Mouse (Mus musculus) liver, embryonic 15.5 days (tissue): ENCODE results near the gene Pla2g1b. TPM values are rescaled to one million over a fixed set of nuclear protein-coding genes. Genes with fewer than 3 reads are reported as not detected.
A peak's percentile ranks its signal among the peaks of the same experiment; 100 is the strongest.
"Not testable (repeated sequence)": the region's sequence is repeated elsewhere in the genome, so short reads cannot be mapped to it uniquely, and the experiment has no call there.

Source experiments
- ATAC-seq: fragments of 200-750 bp; cut with Nextera tagmentation; 2 replicates; pipeline ENCODE4 v1.8.0; 2017; ENCODE audit warnings: moderate number of reproducible peaks, mild to moderate bottlenecking, moderate library complexity; ENCODE audit not compliant: insufficient read depth
- H3K27ac ChIP-seq: fragments of 300-500 bp; sonication (generic); replicated peaks from 2 replicates; pipeline ENCODE4 v1.5.1; 2015; ENCODE audit warnings: mild to moderate bottlenecking, inconsistent platforms
- H3K27me3 ChIP-seq: fragments of 300-500 bp; sonication (generic); 2 replicates; pipeline ENCODE4 v1.6.1; 2015; ENCODE audit warnings: mild to moderate bottlenecking, inconsistent platforms
- H3K36me3 ChIP-seq: fragments of 300-500 bp; sonication (generic); replicated peaks from 2 replicates; pipeline ENCODE4 v1.6.1; 2015; ENCODE audit warnings: moderate library complexity, mild to moderate bottlenecking, inconsistent platforms
- H3K4me1 ChIP-seq: fragments of 300-500 bp; sonication (generic); replicated peaks from 2 replicates; pipeline ENCODE4 v1.6.1; 2015; ENCODE audit warnings: inconsistent platforms
- H3K4me2 ChIP-seq: fragments of 300-500 bp; sonication (generic); 2 replicates; pipeline ENCODE4 v1.6.1; 2015; ENCODE audit warnings: moderate library complexity, mild to moderate bottlenecking, inconsistent platforms
- H3K4me3 ChIP-seq: fragments of 300-500 bp; sonication (generic); replicated peaks from 2 replicates; pipeline ENCODE4 v1.5.1; 2015; ENCODE audit warnings: mild to moderate bottlenecking, inconsistent platforms
- H3K9ac ChIP-seq: fragments of 300-500 bp; sonication (generic); 2 replicates; pipeline ENCODE4 v1.6.1; 2015; ENCODE audit warnings: moderate library complexity, mild to moderate bottlenecking, inconsistent platforms
- H3K9me3 ChIP-seq: fragments of 300-500 bp; sonication (generic); replicated peaks from 2 replicates; pipeline ENCODE4 v1.6.1; 2016; ENCODE audit warnings: inconsistent platforms
- WGBS: fragments of 180-500 bp; shearing (Covaris S2); methylation state at CpG from one replicate; pipeline ENCODE4 v1.1.7; 2015; ENCODE audit warnings: mixed read lengths; ENCODE audit not compliant: insufficient replicate concordance; 5-methylcytosine and 5-hydroxymethylcytosine counted together
- polyA plus RNA-seq: library from polyadenylated mRNA; unstranded; fragments of >200 nt; fragmentation: Nextera tagmentation; extraction: Ambion mirVana; gene quantifications from 2 replicates; pipeline ENCODE4 v1.2.1, GENCODE M21; 2015

The Pla2g1b gene
- polyA plus RNA-seq, 1 experiment from 2014 or later = not detected

DNA sequence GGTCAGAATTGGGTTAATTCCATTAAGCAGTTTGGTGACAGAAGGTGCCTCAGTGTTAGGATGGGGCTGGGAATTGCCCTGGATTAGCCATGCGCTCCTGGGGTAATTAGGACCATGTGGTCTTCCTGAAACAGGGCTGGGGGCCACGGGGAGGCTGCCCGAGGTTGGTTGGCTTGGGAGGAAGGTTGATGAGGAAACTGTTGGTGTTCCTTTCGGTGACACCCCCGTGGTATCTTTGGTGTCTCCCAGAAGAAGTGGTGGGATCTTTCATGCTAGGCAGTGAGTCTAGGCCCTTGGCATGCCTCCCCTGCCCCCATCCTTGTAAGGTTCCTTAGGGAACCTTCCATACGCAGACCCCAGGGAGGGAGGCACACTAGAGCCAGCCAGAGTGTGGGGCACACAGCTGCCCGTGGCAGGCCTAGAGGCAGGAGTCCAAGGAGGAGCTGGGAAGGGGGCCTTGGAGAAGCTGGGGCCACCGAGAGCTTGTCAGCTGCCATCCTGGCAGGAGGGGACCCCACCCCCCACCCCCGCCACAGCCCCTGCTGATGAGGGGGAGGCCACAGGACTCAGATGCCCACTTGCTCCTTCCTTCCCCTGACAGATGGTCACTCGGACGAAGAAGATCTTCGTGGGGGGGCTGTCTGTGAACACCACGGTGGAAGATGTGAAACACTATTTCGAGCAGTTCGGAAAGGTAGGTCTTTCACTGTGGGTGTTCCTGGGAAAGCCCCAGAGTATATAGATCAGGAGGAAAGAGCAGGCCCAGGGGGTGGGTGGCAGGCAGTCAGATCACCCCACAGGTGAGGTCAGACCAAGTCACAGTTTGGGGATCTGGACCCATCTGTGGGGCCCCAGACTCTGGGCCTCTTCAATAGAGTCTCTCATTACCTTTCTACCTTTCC lies 31.0 kb upstream of the Pla2g1b start:
- no peak overlapping the region for H3K9ac ChIP-seq
- no peak overlapping the region for H3K4me2 ChIP-seq
- no peak overlapping the region for H3K4me3 ChIP-seq
- peaks cover 95% of the 10 kb centered on the region for H3K27me3 ChIP-seq
- ATAC-seq = no peak
- 0 out of 2 replicates have a peak, but pooled peaks cover 2% of the 10 kb centered on the region for H3K4me1 ChIP-seq
- H3K27ac ChIP-seq = no peak overlapping the region
- WGBS = 50% methylated on average over 15 of the region's 15 CpGs
- no peaks in the 10 kb centered on the region for H3K36me3 ChIP-seq
- H3K9me3 ChIP-seq = no peaks in the 10 kb centered on the region

DNA sequence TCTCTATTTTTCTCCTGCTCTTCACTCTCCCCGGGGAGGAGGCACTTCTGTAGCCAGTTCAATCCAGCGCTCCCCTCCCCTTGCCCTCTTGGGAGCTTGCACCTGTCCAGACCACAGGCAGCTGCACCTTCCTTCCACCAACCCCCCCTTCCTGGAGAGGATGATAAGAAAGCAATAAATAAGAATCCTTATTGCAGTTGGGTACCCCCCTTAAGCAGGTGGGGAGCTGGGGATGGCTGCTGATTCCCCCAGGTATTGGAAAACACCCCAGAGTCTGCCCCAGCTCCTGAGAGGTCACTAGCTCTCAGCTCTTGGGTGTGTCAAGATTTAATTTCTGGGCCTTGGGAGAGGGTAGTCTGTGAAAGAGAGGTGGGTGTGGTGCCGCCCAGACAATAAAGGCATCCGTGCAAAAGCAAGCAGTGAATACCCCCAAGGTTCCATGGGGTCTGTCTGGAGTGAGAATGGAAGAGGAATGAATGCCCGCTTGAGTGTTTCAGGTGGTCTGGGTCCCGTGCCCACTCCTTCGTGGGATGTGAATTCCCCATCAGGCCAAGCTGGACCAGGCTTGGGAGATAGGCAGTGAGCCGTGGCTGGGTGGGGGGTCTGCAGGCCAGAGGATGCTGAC lies 30.2 kb upstream of the Pla2g1b start:
- H3K9me3 ChIP-seq = no peaks in the 10 kb centered on the region
- no peak overlapping the region for H3K9ac ChIP-seq
- peaks cover 91% of the 10 kb centered on the region for H3K27me3 ChIP-seq
- 30% methylated on average over 8 of the region's 8 CpGs for WGBS
- H3K4me2 ChIP-seq = no peak overlapping the region
- H3K4me3 ChIP-seq = no peak overlapping the region
- H3K4me1 ChIP-seq = 0 out of 2 replicates have a peak, but pooled peaks cover 2% of the 10 kb centered on the region
- no peak overlapping the region for H3K27ac ChIP-seq
- no peaks in the 10 kb centered on the region for H3K36me3 ChIP-seq
- ATAC-seq = no peak

- ATAC-seq = no peak
- Histone ChIP-seq H3K4me3 (no peak overlapping the region), H3K4me2 (peak overlapping the region; percentile 16; the same call in 1 of the 2 replicates), H3K27me3 (peaks cover 89% of the 10 kb centered on the region), H3K9me3 (no peaks in the 10 kb centered on the region), H3K9ac (no peak overlapping the region), H3K27ac (no peak overlapping the region), H3K36me3 (no peaks in the 10 kb centered on the region), H3K4me1 (no peaks in the 10 kb centered on the region)
- 6% methylated on average over 43 of the region's 43 CpGs for WGBS
Observed at GRCm38 (mm10) chr5:115436421-115437124, 29.5 kb upstream of the Pla2g1b start.

- 56% methylated on average over 7 of the region's 7 CpGs for WGBS
Observed at GRCm38 (mm10) chr5:115437242-115437944, 28.7 kb upstream of the Pla2g1b start.

DNA sequence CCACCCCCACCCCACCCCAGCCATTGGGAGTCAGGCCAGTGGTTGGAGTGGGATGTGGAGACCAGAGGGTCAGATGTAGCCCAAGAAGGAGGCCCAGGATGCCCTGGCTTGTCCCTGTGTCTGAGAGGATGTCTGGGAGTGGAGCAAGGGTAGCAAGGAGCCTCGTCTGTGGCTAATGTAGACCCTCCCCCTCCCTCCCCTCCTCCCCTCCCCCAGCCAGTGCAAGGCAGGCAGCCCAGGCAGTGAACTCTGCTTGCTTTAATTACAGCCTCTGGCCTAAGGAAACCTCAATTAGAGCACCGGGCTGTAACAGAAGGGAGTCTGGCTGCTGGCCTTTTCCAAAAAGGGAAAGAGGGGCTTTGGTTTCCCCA lies 28.1 kb upstream of the Pla2g1b start:
- Histone ChIP-seq H3K9ac (no peak overlapping the region), H3K4me2 (no peak overlapping the region), H3K27me3 (peaks cover 75% of the 10 kb centered on the region), H3K4me1 (no peaks in the 10 kb centered on the region), H3K4me3 (no peak overlapping the region), H3K9me3 (no peaks in the 10 kb centered on the region), H3K27ac (no peak overlapping the region), H3K36me3 (no peaks in the 10 kb centered on the region)
- no peak for ATAC-seq
- WGBS = 25% methylated on average over 2 of the region's 2 CpGs

More at GRCm38 (mm10) chr5:115437242-115437944, 28.7 kb upstream of the Pla2g1b start:
- ATAC-seq = no peak
- Histone ChIP-seq H3K9me3 (no peaks in the 10 kb centered on the region), H3K4me1 (no peaks in the 10 kb centered on the region), H3K4me2 (no peak overlapping the region), H3K36me3 (no peaks in the 10 kb centered on the region), H3K27me3 (peaks cover 81% of the 10 kb centered on the region), H3K4me3 (no peak overlapping the region), H3K27ac (no peak overlapping the region), H3K9ac (no peak overlapping the region)

GRCm38 (mm10) chr5:115438667-115439066 lies 27.4 kb upstream of the Pla2g1b start:
- ATAC-seq = no peak
- no peaks in the 10 kb centered on the region for H3K9me3 ChIP-seq
- no peak overlapping the region for H3K4me2 ChIP-seq
- no peak overlapping the region for H3K9ac ChIP-seq
- H3K36me3 ChIP-seq = no peaks in the 10 kb centered on the region
- no peak overlapping the region for H3K4me3 ChIP-seq
- H3K4me1 ChIP-seq = no peaks in the 10 kb centered on the region
- H3K27ac ChIP-seq = no peak overlapping the region
- 58% methylated on average over 7 of the region's 7 CpGs for WGBS
- H3K27me3 ChIP-seq = peaks cover 68% of the 10 kb centered on the region

- 38% methylated on average over 14 of the region's 14 CpGs for WGBS
- Histone ChIP-seq H3K27me3 (peaks cover 41% of the 10 kb centered on the region), H3K4me3 (no peak overlapping the region), H3K9me3 (no peaks in the 10 kb centered on the region), H3K9ac (no peak overlapping the region), H3K36me3 (no peaks in the 10 kb centered on the region), H3K4me2 (no peak overlapping the region), H3K27ac (no peak overlapping the region), H3K4me1 (no peaks in the 10 kb centered on the region)
- no peak for ATAC-seq
Observed at GRCm38 (mm10) chr5:115441205-115441849, 24.7 kb upstream of the Pla2g1b start.

- 43% methylated on average over 5 of the region's 5 CpGs for WGBS
- H3K4me3 ChIP-seq, H3K36me3 ChIP-seq, H3K4me1 ChIP-seq, H3K27ac ChIP-seq, ATAC-seq, H3K9ac ChIP-seq, H3K9me3 ChIP-seq, H3K4me2 ChIP-seq: not testable (repeated sequence)
- H3K27me3 ChIP-seq = peaks cover 28% of the 10 kb centered on the region
Observed at GRCm38 (mm10) chr5:115442663-115443062, 23.4 kb upstream of the Pla2g1b start.

DNA sequence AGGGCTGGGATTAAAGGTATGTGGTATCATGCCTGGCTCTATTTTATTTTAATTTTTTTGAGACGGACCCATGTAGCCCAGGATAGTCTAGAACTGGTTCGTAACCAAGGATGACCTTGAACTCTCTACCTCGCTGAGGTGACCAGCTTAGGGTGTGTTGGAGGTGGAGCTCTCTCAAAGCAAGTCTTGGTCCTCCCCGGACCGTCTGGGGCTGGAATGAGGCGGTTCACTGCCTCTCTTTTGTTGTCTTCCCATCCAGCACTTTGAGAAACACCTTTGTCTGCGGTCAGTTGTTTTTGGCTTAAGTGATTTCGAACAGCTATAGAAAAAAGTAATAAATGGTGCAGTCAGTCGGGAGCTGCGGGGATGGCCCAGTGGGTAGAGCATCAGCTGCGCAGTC lies 21.9 kb upstream of the Pla2g1b start:
- no peak for ATAC-seq
- 71% methylated on average over 11 of the region's 11 CpGs for WGBS
- no peak overlapping the region for H3K27ac ChIP-seq
- no peaks in the 10 kb centered on the region for H3K9me3 ChIP-seq
- H3K4me2 ChIP-seq = no peak overlapping the region
- H3K4me1 ChIP-seq = no peaks in the 10 kb centered on the region
- H3K36me3 ChIP-seq = no peaks in the 10 kb centered on the region
- H3K27me3 ChIP-seq = peaks cover 13% of the 10 kb centered on the region
- H3K9ac ChIP-seq = no peak overlapping the region
- no peak overlapping the region for H3K4me3 ChIP-seq

- Histone ChIP-seq H3K4me1 (no peaks in the 10 kb centered on the region), H3K4me3 (no peak overlapping the region), H3K4me2 (no peak overlapping the region), H3K36me3 (no peaks in the 10 kb centered on the region), H3K9me3 (no peaks in the 10 kb centered on the region), H3K9ac (no peak overlapping the region), H3K27ac (no peak overlapping the region), H3K27me3 (no peaks in the 10 kb centered on the region)
- 72% methylated on average over 17 of the region's 17 CpGs for WGBS
- ATAC-seq = no peak
Observed at GRCm38 (mm10) chr5:115447108-115447507, 19.0 kb upstream of the Pla2g1b start.
